Mouse (Mus musculus) ES-E14 (cell line): ENCODE data around the gene Plac1. TPM values are rescaled to one million over a fixed set of nuclear protein-coding genes. Genes with fewer than 3 reads are reported as not detected.

Experiments used
- DNase-seq: peaks from one replicate; pipeline ENCODE4 v3.0.0-alpha.2; 2013; ENCODE audit warnings: low read depth, low spot score
- H3K27ac ChIP-seq: 2 replicates; pipeline ENCODE4 v1.5.1; 2012; ENCODE audit warnings: low read depth, mild to moderate bottlenecking, low read length, moderate library complexity, mixed read lengths; ENCODE audit not compliant: poor library complexity, insufficient read depth, severe bottlenecking
- H3K36me3 ChIP-seq: 2 replicates; pipeline ENCODE4 v1.6.1; 2012; ENCODE audit warnings: mild to moderate bottlenecking, low read length, moderate library complexity, mixed read lengths; ENCODE audit not compliant: control insufficient read depth, poor library complexity, insufficient read depth, severe bottlenecking
- H3K4me1 ChIP-seq, 2 experiments: fragments of 150-350 bp in 1 of 2; sonication (generic) in 1 of 2; 2 replicates each; pipeline ENCODE4 v1.6.1; 2012; ENCODE audit warnings: low read length in 2 of 2, mild to moderate bottlenecking in 1 of 2, mixed read lengths in 1 of 2; ENCODE audit not compliant: control insufficient read depth in 2 of 2, insufficient read depth in 2 of 2, poor library complexity in 1 of 2
- H3K4me3 ChIP-seq, 2 experiments: fragments of 150-350 bp in 1 of 2; sonication (generic) in 1 of 2; 2 replicates each; pipeline ENCODE4 v1.5.1; 2012; ENCODE audit warnings: low read length in 2 of 2, low read depth in 1 of 2, mild to moderate bottlenecking in 1 of 2, mixed read lengths in 1 of 2; ENCODE audit not compliant: insufficient read depth in 1 of 2, poor library complexity in 1 of 2, severe bottlenecking in 1 of 2
- H3K9ac ChIP-seq: 2 replicates; pipeline ENCODE4 v1.6.1; 2012; ENCODE audit warnings: low read depth, mild to moderate bottlenecking, low read length, mixed read lengths; ENCODE audit not compliant: poor library complexity, insufficient read depth, severe bottlenecking
- H3K9me3 ChIP-seq: fragments of 150-350 bp; sonication (generic); 2 replicates; pipeline ENCODE4 v1.6.1; 2012; ENCODE audit warnings: low read depth, mild to moderate bottlenecking, low read length; ENCODE audit not compliant: control insufficient read depth, insufficient read depth
- CHD2 ChIP-seq: IDR thresholded peaks from 2 replicates; pipeline ENCODE4 v1.6.1; 2014; ENCODE audit warnings: mild to moderate bottlenecking, low read depth, low read length, inconsistent platforms
- HCFC1 ChIP-seq: IDR thresholded peaks from 2 replicates; pipeline ENCODE4 v1.6.1; 2012; ENCODE audit warnings: low read length, inconsistent platforms, borderline replicate concordance; ENCODE audit not compliant: insufficient read depth
- MAFK ChIP-seq: IDR thresholded peaks from 2 replicates; pipeline ENCODE4 v1.6.1; 2014; ENCODE audit warnings: mild to moderate bottlenecking, low read depth, low read length, inconsistent platforms; ENCODE audit not compliant: insufficient read depth
- ZC3H11A ChIP-seq: IDR thresholded peaks from 2 replicates; pipeline ENCODE4 v1.6.1; 2012; ENCODE audit warnings: low read depth, mild to moderate bottlenecking, inconsistent platforms, low read length, borderline replicate concordance
- ZNF384 ChIP-seq: IDR thresholded peaks from 2 replicates; pipeline ENCODE4 v1.6.1; 2012; ENCODE audit warnings: low read depth, low read length, inconsistent platforms
- in situ Hi-C, 2 experiments: fragments of 600-800 bp; cut with MboI; formaldehyde crosslinking; loops; one replicate each; pipeline ENCODE4 v1.15.1; 2025; ENCODE audit warnings: low sequenced_read_pairs in 2 of 2, inconsistent platforms in 1 of 2; ENCODE audit not compliant: unreplicated experiment in 2 of 2
- total RNA-seq: library from RNA; depleted of rRNA; stranded (reverse); fragments of 300-350 nt; gene quantifications from 2 replicates; pipeline ENCODE4 v1.2.3, GENCODE M21; 2012

Plac1 gene
- total RNA-seq, 1 experiment, result 5.7 TPM

DNA sequence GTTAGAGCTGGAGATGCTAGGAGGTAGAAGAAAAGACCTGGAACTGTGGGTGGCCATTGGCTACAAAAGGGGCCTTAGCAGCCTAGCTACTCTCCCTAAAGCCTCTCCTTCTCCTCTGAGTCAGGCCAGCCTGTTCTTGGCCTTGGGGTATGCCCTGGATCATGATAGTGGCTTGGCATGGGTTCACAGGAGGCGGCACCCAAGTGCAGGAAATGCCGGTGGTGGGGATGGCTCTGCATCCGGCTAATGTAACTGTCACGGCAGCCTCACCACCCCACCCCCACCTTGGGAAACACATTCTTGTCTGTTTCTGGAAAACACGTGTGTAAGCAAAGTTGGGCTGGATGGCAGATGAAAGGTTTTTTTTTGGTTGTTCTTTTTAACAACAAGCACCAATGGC, 78.8 kb downstream of the Plac1 start:
- DNase-seq, result no peak
- H3K27ac ChIP-seq, result no peak overlapping the region
- in situ Hi-C loops, result no loop called here

DNA sequence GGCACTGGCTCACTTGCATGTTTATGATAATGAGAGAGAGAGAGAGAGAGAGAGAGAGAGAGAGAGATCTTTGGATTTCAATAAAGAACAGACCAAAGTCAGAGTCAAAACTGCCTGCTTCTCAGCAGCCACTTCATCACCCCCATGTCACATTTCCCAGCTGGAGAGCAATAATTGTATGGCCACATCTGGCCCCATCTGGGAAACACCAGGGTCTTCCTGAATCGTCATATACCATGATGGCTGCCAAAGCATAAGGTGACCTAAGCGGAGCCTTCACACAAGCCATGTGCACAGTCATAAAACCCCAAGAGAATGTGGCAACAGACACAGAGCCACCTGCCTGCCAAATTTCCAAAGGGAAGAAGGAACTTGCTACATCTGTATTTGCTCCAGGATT, 91.9 kb downstream of the Plac1 start:
- DNase-seq, result no peak
- no peak overlapping the region for H3K27ac ChIP-seq
- H3K9me3 ChIP-seq, result no peaks in the 10 kb centered on the region
- H3K9ac ChIP-seq, result no peak overlapping the region
- no peak overlapping the region for H3K4me3 ChIP-seq
- TF ChIP-seq HCFC1 (no peak), ZNF384 (no peak), CHD2 (no peak), ZC3H11A (no peak), MAFK (no peak)
- no peaks in the 10 kb centered on the region for H3K4me1 ChIP-seq
- in situ Hi-C loops, result no loop called here
- no peaks in the 10 kb centered on the region for H3K36me3 ChIP-seq

More for the DNA sequence above, 78.8 kb downstream of the Plac1 start:
- no peaks in the 10 kb centered on the region for H3K9me3 ChIP-seq
- H3K36me3 ChIP-seq, result no peaks in the 10 kb centered on the region
- TF ChIP-seq CHD2 (no peak), MAFK (no peak), HCFC1 (no peak), ZC3H11A (no peak), ZNF384 (no peak)
- no peak overlapping the region for H3K9ac ChIP-seq
- H3K4me3 ChIP-seq, result no peak overlapping the region
- H3K4me1 ChIP-seq, result no peaks in the 10 kb centered on the region

DNA sequence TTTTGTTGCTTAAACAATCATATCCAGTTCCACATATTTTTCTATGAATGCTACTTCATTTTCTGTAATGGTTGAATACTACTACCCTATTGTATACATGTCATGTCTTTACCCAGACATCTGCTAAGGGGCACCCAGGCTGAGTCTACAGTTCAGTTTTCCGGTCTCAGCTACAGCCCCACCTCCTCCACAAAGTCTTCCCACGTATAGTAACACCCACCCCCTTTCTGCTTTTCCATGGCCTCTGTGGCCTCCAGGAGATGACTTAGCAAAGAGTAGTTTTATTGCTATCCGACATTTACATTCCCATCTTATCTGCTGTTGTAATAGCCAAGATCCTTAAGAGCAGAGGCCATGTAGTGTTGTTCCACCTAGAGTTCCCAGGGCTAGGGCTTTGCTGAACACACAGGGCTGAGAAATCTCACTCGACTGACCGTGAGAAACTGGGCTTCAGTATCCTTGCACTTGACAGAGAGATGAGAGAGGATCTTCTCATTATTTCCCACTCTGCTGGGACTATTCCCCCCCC, 93.5 kb downstream of the Plac1 start:
- no peak for TF ChIP-seq ZNF384
- TF ChIP-seq MAFK, result no peak
- no peak for TF ChIP-seq HCFC1
- no peak for TF ChIP-seq CHD2
- no peak for TF ChIP-seq ZC3H11A
- H3K36me3 ChIP-seq, result no peaks in the 10 kb centered on the region
- no peak for DNase-seq

DNA sequence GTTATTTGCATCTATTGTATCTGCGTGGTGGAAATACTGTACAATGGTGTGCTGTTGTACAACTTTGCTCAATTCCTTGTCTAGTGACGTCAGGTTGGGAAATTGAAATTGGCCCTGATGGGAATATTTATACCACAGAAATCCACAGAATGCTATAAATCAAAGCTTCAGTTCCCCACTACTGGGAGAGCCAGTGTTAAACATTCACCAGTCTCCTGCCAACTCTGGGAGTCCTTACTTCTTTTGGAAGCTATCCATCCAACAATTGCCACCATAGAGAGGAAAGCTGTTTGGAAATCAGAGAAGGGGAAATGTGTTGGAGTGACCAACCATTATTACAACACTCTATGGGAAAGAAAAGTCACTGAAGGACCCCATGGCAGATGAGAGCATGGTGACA, 100.3 kb downstream of the Plac1 start:
- no peak for DNase-seq
- H3K4me3 ChIP-seq, result no peak overlapping the region
- in situ Hi-C loops, result no loop called here
- no peaks in the 10 kb centered on the region for H3K4me1 ChIP-seq
- no peak overlapping the region for H3K9ac ChIP-seq
- TF ChIP-seq HCFC1 (no peak), MAFK (no peak), ZC3H11A (no peak), CHD2 (no peak), ZNF384 (no peak)
- H3K27ac ChIP-seq, result no peak overlapping the region
- no peaks in the 10 kb centered on the region for H3K36me3 ChIP-seq
- H3K9me3 ChIP-seq, result no peaks in the 10 kb centered on the region

More for the DNA sequence above, 93.5 kb downstream of the Plac1 start:
- Histone ChIP-seq H3K27ac (no peak overlapping the region), H3K4me3 (no peak overlapping the region), H3K9ac (no peak overlapping the region), H3K9me3 (no peaks in the 10 kb centered on the region), H3K4me1 (no peaks in the 10 kb centered on the region)
- in situ Hi-C loops, result no loop called here

DNA sequence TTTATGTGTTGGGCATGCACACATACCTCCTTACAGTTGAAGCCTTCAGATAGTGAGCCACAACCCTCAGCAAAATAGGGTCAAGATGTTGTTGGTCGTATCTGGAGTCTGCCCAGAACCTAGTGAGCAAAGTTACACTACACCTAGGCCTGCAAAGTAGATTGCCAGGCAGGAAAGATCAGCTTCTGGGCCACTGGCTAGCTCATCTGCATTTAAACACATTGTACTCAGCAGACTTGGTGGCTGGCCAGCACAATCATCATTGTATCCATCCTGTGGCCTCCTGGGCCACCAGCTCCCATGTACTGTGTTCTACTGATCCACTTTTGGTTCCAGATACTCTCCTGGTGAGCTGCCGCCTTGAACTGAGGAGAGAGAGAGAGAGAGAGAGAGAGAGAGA, 102.8 kb downstream of the Plac1 start:
- in situ Hi-C loops, result no loop called here
- H3K9ac ChIP-seq, result no peak overlapping the region
- DNase-seq, result no peak
- no peak overlapping the region for H3K4me3 ChIP-seq
- H3K4me1 ChIP-seq, result no peaks in the 10 kb centered on the region
- H3K27ac ChIP-seq, result no peak overlapping the region
- TF ChIP-seq CHD2 (no peak), ZC3H11A (no peak), MAFK (no peak), HCFC1 (no peak), ZNF384 (no peak)
- H3K9me3 ChIP-seq, result no peaks in the 10 kb centered on the region
- H3K36me3 ChIP-seq, result no peaks in the 10 kb centered on the region
